Mouse (Mus musculus) layer of hippocampus, adult 11-12 months (tissue): ENCODE results near the gene Vmn1r66.
"Not testable (repeated sequence)": the region's sequence is repeated elsewhere in the genome, so short reads cannot be mapped to it uniquely, and the experiment has no call there.

Experiments used
- DNase-seq: peaks from one replicate; pipeline ENCODE4 v3.0.0; 2022; ENCODE audit warnings: low spot score

The Vmn1r66 gene

GRCm38 (mm10) chr7:10277906-10278305 is at the start of gene Vmn1r66:
Gene Vmn1r66 (minus strand): TSS chr7:10278006.
- DNase-seq: no peak

GRCm38 (mm10) chr7:10325462-10325861 is 47.7 kb upstream of the Vmn1r66 start:
- DNase-seq: not testable (repeated sequence)

GRCm38 (mm10) chr7:10252075-10252474 is 25.7 kb downstream of the Vmn1r66 start:
- DNase-seq: no peak

GRCm38 (mm10) chr7:10249146-10249545 is 28.7 kb downstream of the Vmn1r66 start:
- DNase-seq: no peak
